In the genomic region with DNA sequence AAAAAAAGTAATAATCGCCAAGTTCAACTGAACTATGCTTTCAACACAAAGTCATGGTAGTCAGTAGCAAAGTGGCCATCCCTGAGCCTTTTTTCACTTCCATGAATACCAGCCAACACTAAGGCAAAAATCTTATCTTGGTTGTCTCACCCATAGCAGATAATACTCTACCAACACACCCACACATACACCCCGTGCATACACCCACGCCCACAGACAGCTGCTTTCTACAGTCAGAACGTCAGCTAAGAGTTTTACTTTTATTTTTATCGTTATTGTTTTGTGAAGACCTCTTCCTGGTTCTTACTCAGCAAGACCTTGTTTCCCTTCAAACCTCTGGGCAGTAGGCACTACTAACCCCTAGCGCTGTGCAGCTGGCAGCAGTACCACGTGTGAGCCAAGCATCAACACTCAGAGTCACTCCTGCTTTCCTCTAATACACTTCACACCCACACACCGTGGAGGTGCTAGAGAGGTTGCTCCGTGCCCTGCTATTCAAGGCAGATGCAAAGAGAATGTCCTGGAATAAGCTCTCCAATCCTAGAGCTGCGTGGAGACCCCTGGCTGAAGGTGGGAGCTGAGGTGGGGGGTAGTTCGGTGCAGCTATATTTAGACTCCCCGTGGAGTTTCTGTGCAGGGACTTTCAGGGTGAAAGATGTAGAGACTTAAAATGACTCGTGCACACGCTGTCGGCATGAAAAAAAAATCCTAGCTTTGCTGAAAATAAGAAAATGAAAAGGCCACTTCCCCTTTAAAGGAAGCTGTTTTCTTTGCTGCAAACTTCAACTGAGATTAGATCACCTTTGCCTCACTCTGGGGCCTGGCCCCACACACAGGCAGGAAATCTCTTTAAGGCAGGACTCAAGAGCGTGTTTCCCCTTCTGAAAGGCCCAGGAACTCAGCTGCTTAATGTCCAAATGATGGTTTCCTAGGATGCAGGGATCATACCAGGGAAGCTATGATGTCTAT, we compare ENCODE assay signal across 8 mouse cellular contexts. TPM values are rescaled to one million over a fixed set of nuclear protein-coding genes. Genes with fewer than 3 reads are reported as not detected.
DNase-seq lines count a peak whose midpoint lies in the region; ATAC-seq lines count a peak whose summit lies in the region.

No protein-coding gene starts in this region.

- 13% methylated on average over 16 of the region's 16 CpGs for WGBS in heart, embryonic 12.5 days
- WGBS in heart, embryonic 15.5 days = 15% methylated on average over 16 of the region's 16 CpGs
- 55% methylated on average over 16 of the region's 16 CpGs for WGBS in forebrain, embryonic 15.5 days

- no peaks in the 10 kb centered on the region for H3K9me3 ChIP-seq in heart, embryonic 12.5 days (replicated peaks)
- H3K9me3 ChIP-seq in heart, embryonic 15.5 days (replicated peaks) = no peaks in the 10 kb centered on the region
- no peaks in the 10 kb centered on the region for H3K9me3 ChIP-seq in forebrain, embryonic 15.5 days

- no peak for DNase-seq in heart, postnatal 25 days (ENCODE audit: low spot score)
- DNase-seq in CD4-positive helper T cell, adult 2 months (ENCODE audit: low read depth, low spot score) = peak; percentile 67
- DNase-seq in right cerebral cortex, adult 2 months (ENCODE audit: low spot score in 2 of 2) = peak; percentile 54 to 65
- DNase-seq in adrenal gland, adult (ENCODE audit: inconsistent age in 2 of 2, low spot score in 1 of 2) = no peak
- no peak for DNase-seq in urinary bladder, postnatal 10 days (ENCODE audit: low spot score)

- peak overlapping the region; percentile 56; the same call in 1 of the 2 replicates for H3K9ac ChIP-seq in heart, embryonic 12.5 days
- no peak overlapping the region for H3K9ac ChIP-seq in heart, embryonic 15.5 days
- H3K9ac ChIP-seq in forebrain, embryonic 15.5 days (replicated peaks) = no peak overlapping the region

- intact Hi-C loops in heart, postnatal 25 days (cut with DNase I) = loop anchor here (10.0 kb wide), 1 partner anchor 152 kb away; no protein-coding TSS in a partner anchor

- no peak for ATAC-seq in heart, embryonic 12.5 days (ENCODE audit: insufficient number of reproducible peaks, low FRiP score)
- ATAC-seq in heart, embryonic 15.5 days (replicated peaks; ENCODE audit: insufficient number of reproducible peaks, insufficient read depth, low FRiP score, low read depth) = peak; percentile 16; the same call in 1 of the 2 replicates
- no peak for ATAC-seq in forebrain, embryonic 15.5 days (replicated peaks)

- H3K4me2 ChIP-seq in heart, embryonic 12.5 days = peak overlapping the region; percentile 89
- peak overlapping the region; percentile 97 for H3K4me2 ChIP-seq in heart, embryonic 15.5 days
- no peak overlapping the region for H3K4me2 ChIP-seq in forebrain, embryonic 15.5 days (replicated peaks)

- peak overlapping the region; percentile 71 for H3K27ac ChIP-seq in heart, embryonic 12.5 days (ENCODE audit: poor library complexity, severe bottlenecking)
- H3K27ac ChIP-seq in heart, embryonic 15.5 days = peak overlapping the region; percentile 8; the same call in 1 of the 2 replicates
- H3K27ac ChIP-seq in forebrain, embryonic 15.5 days (replicated peaks) = no peak overlapping the region

- H3K36me3 ChIP-seq in heart, embryonic 12.5 days = no peaks in the 10 kb centered on the region
- H3K36me3 ChIP-seq in heart, embryonic 15.5 days = no peaks in the 10 kb centered on the region
- H3K36me3 ChIP-seq in forebrain, embryonic 15.5 days = no peaks in the 10 kb centered on the region

- H3K4me3 ChIP-seq in heart, embryonic 12.5 days = peak overlapping the region; percentile 27
- peak overlapping the region; percentile 75 for H3K4me3 ChIP-seq in heart, embryonic 15.5 days
- H3K4me3 ChIP-seq in forebrain, embryonic 15.5 days = no peak overlapping the region

- no peaks in the 10 kb centered on the region for H3K27me3 ChIP-seq in heart, embryonic 12.5 days (replicated peaks)
- H3K27me3 ChIP-seq in heart, embryonic 15.5 days = no peaks in the 10 kb centered on the region
- H3K27me3 ChIP-seq in forebrain, embryonic 15.5 days = no peaks in the 10 kb centered on the region

- peaks cover 20% of the 10 kb centered on the region for H3K4me1 ChIP-seq in heart, embryonic 12.5 days (replicated peaks)
- peaks cover 33% of the 10 kb centered on the region for H3K4me1 ChIP-seq in heart, embryonic 15.5 days (replicated peaks)
- H3K4me1 ChIP-seq in forebrain, embryonic 15.5 days = peaks cover 16% of the 10 kb centered on the region

RNA-seq across cellular contexts. Expression of a gene that starts 1.4 kb away (rescaled TPM):
- 7.0 and 7.6 TPM in 2 replicates for polyA plus RNA-seq in heart, embryonic 12.5 days (2016; fragmentation: Nextera tagmentation; extraction: Ambion mirVana)
- 1 to 10 TPM; 3.1 to 3.6 TPM for total RNA-seq in heart, postnatal 25 days (2021)
- 3.0 and 3.2 TPM in 2 replicates for polyA plus RNA-seq in heart, embryonic 15.5 days (2015; fragmentation: Nextera tagmentation; extraction: Ambion mirVana)
- polyA plus RNA-seq in forebrain, embryonic 15.5 days (2015; fragmentation: Nextera tagmentation; extraction: Ambion mirVana) = 2.3 and 3.3 TPM in 2 replicates

Comparison
In these comparisons a context has a peak if more than half of its experiments do, and no peak if none do; other contexts are left out.
1. DNase-seq: peak in CD4-positive helper T cell, adult 2 months (single experiment) and right cerebral cortex, adult 2 months (2 of 2); none in heart, postnatal 25 days (single experiment), adrenal gland, adult (0 of 2) and urinary bladder, postnatal 10 days (single experiment).